Mouse (Mus musculus) bone marrow macrophage, adult 2 months (primary cell): ENCODE measurements at regions not wholly inside any gene's neighbourhood (a gene's known extent, or its start where the extent isn't known, plus 50 kb on each side); places are given as distances from the start of the nearest gene placed in this dataset.

ENCODE experiments used
- CTCF ChIP-seq: IDR thresholded peaks from 2 replicates; pipeline ENCODE4 v1.5.1; 2012; ENCODE audit warnings: low read depth, mild to moderate bottlenecking, low read length, moderate library complexity
- POLR2A ChIP-seq: IDR thresholded peaks from 2 replicates; pipeline ENCODE4 v1.6.1; 2012; ENCODE audit warnings: mild to moderate bottlenecking, low read depth, low read length, borderline replicate concordance

DNA sequence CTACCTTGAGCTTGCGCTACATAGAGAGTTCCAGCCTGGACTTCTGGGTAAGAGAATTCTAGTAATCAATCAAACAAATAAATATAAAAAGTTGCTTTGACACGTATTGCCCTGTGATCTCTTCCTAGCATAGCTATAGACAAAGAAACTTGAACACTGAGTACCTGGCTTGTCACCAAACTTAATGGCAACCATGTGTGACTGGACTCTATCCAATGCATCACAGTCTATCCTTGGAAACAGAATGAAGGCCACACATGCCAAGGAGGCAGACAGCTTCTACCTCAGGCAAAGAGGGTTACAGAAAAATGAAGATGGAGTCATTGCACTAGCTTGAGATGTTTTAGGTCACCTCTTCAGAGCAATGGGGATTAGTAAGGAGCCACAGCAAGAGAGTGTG lies 194.5 kb upstream of the Gas1 start:
- no peak for TF ChIP-seq CTCF
- no peak for TF ChIP-seq POLR2A
